Mouse (Mus musculus): Measurements from ENCODE around the gene Gm6871. TPM values are rescaled to one million over a fixed set of nuclear protein-coding genes. Genes with fewer than 3 reads are reported as not detected.

Gm6871 gene
- polyA plus RNA-seq, 1 experiment from 2014 or later = not detected

DNA sequence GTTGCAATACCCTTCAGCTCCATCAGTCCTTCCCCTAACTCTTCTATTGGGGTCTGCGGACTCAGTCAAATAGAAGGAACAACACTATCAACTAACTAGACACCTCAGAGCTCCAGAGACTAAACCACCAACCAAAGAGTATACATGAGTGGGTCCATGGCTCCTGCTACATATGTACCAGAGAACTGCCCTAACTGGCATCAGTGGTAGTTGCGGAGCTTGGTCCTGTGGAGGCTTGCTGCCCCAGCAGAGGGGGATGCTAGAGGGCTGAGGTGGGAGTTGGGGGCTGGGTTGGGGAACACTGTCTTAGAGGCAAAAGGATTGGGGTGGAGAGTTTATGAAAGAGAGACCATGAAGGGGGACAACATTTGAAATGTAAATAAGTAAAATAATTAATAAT, 75.6 kb downstream of the Gm6871 start:
- H3K4me3 ChIP-seq (ENCODE audit: low read depth, low read length) = no peak overlapping the region
- H3K4me1 ChIP-seq (ENCODE audit: control insufficient read depth, insufficient read depth, low read length) = no peaks in the 10 kb centered on the region
- 92% methylated on average over 2 of the region's 2 CpGs for WGBS
- no peak for DNase-seq (ENCODE audit: low spot score)
- no peaks in the 10 kb centered on the region for H3K36me3 ChIP-seq (ENCODE audit: control insufficient read depth, insufficient read depth, low read length)
- no peak overlapping the region for H3K4me2 ChIP-seq (ENCODE audit: low read depth)
- H3K9me3 ChIP-seq (ENCODE audit: control insufficient read depth, low read length) = no peaks in the 10 kb centered on the region
- H3K9ac ChIP-seq (ENCODE audit: low read length) = no peak overlapping the region
- no peak for ATAC-seq (ENCODE audit: insufficient read depth, low FRiP score, low TSS enrichment)
- H3K27ac ChIP-seq (ENCODE audit: low read depth, low read length) = no peak overlapping the region
- no peaks in the 10 kb centered on the region for H3K27me3 ChIP-seq (ENCODE audit: control insufficient read depth, insufficient read depth, low read length)

Other genes starting within 250 kb of the Gm6871 start
- 9.1 and 10.0 TPM in 2 replicates for gene AI987944, start 180.3 kb downstream of the Gm6871 start, polyA plus RNA-seq (2014; fragmentation: Nextera tagmentation; extraction: Ambion mirVana)
- 0.09 and 0.19 TPM in 2 replicates for gene Vmn2r57, start 125.0 kb downstream of the Gm6871 start, polyA plus RNA-seq (2014; fragmentation: Nextera tagmentation; extraction: Ambion mirVana)
- 0.21 TPM in 1 of 2 replicates, not detected in the other for gene Gm20449, start 74.2 kb downstream of the Gm6871 start, polyA plus RNA-seq (2014; fragmentation: Nextera tagmentation; extraction: Ambion mirVana)
- 4.6 and 4.9 TPM in 2 replicates for gene AW146154, start 73.8 kb downstream of the Gm6871 start, polyA plus RNA-seq (2014; fragmentation: Nextera tagmentation; extraction: Ambion mirVana)
- gene 2610021A01Rik, start 25.6 kb upstream of the Gm6871 start, polyA plus RNA-seq (2014; fragmentation: Nextera tagmentation; extraction: Ambion mirVana) = 15.9 and 17.0 TPM in 2 replicates
- 17.0 and 19.7 TPM in 2 replicates for gene Zfp788, start 59.5 kb upstream of the Gm6871 start, polyA plus RNA-seq (2014; fragmentation: Nextera tagmentation; extraction: Ambion mirVana)

Data from neural tube, embryonic 11.5 days (tissue).